Comparison of ENCODE assay signal across 14 mouse cellular contexts in the genomic region with DNA sequence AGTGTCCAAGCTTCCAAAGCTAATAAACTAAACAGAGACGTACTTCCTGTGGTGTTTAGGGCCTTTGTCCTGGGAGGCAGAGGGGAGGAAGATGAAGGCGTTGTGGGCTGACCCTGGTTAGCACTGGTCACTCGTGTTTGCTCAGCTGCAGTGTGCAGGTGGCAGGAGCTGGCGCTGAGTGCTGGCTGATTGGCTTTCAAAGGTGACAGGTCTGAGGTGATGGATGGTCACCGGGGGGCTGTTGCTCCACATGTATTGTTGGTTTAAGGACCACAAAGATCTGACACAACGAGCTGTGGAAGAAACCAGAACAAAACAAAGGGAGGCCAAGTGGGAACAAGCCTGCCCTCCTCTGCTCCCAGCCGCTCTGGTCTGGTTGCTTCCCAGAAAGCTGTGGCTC.
DNase-seq lines count a peak whose midpoint lies in the region; ATAC-seq lines count a peak whose summit lies in the region.
"Had no signal": no experiment of that assay in that cellular context is flagged by ENCODE, and none has a peak within 500 bp of the region (broad histone marks: within the 10 kb centered on the region; RNA-seq: fewer than 3 reads in every experiment).

No protein-coding gene starts in this region.

- H3K36me3 ChIP-seq in hindbrain, embryonic 12.5 days, result no peaks in the 10 kb centered on the region
- no peaks in the 10 kb centered on the region for H3K36me3 ChIP-seq in hindbrain, embryonic 13.5 days
- H3K36me3 ChIP-seq in midbrain, embryonic 10.5 days, result no peaks in the 10 kb centered on the region
- no peaks in the 10 kb centered on the region for H3K36me3 ChIP-seq in midbrain, embryonic 14.5 days (ENCODE audit: control insufficient read depth, insufficient read depth, low read length)
- H3K36me3 ChIP-seq in forebrain, embryonic 13.5 days (ENCODE audit: poor library complexity, severe bottlenecking), result no peaks in the 10 kb centered on the region

- H3K9me3 ChIP-seq in hindbrain, embryonic 12.5 days (replicated peaks), result no peaks in the 10 kb centered on the region
- H3K9me3 ChIP-seq in hindbrain, embryonic 13.5 days, result no peaks in the 10 kb centered on the region
- H3K9me3 ChIP-seq in midbrain, embryonic 10.5 days (replicated peaks), result no peaks in the 10 kb centered on the region
- H3K9me3 ChIP-seq in midbrain, embryonic 14.5 days (ENCODE audit: control insufficient read depth, low read length), result no peaks in the 10 kb centered on the region
- no peaks in the 10 kb centered on the region for H3K9me3 ChIP-seq in forebrain, embryonic 13.5 days (replicated peaks)

- H3K4me1 ChIP-seq in hindbrain, embryonic 12.5 days, result peaks cover 9% of the 10 kb centered on the region
- H3K4me1 ChIP-seq in hindbrain, embryonic 13.5 days (replicated peaks), result peaks cover 6% of the 10 kb centered on the region; the same call in 1 of the 2 replicates
- H3K4me1 ChIP-seq in midbrain, embryonic 10.5 days, result peaks cover 14% of the 10 kb centered on the region
- no peaks in the 10 kb centered on the region for H3K4me1 ChIP-seq in midbrain, embryonic 14.5 days (ENCODE audit: control insufficient read depth, insufficient read depth, low read length)
- H3K4me1 ChIP-seq in forebrain, embryonic 13.5 days, result no peaks in the 10 kb centered on the region

- peak; percentile 37 for DNase-seq in midbrain, embryonic 10.5 days (ENCODE audit: low spot score)
- DNase-seq in midbrain, embryonic 14.5 days, result no peak
- peak; percentile 68 for DNase-seq in fat pad, adult 2 months (ENCODE audit: extremely low read depth, low read depth, low spot score)
- DNase-seq: adrenal gland, adult 8-10 months; cerebellum, postnatal 25 days; kidney, adult 8-10 months; right cerebral cortex, postnatal 4 days; thymus, postnatal 14 days had no signal

- H3K27ac ChIP-seq in hindbrain, embryonic 12.5 days, result no peak overlapping the region
- no peak overlapping the region for H3K27ac ChIP-seq in hindbrain, embryonic 13.5 days
- peak overlapping the region; percentile 70 for H3K27ac ChIP-seq in midbrain, embryonic 10.5 days (replicated peaks)
- H3K27ac ChIP-seq in midbrain, embryonic 14.5 days (replicated peaks; ENCODE audit: low read depth, low read length), result no peak overlapping the region
- no peak overlapping the region for H3K27ac ChIP-seq in forebrain, embryonic 13.5 days
- H3K27ac ChIP-seq: heart, adult 2 months had no signal

- no peak for ATAC-seq in hindbrain, embryonic 12.5 days (ENCODE audit: low FRiP score)
- no peak for ATAC-seq in hindbrain, embryonic 13.5 days (ENCODE audit: low FRiP score)
- ATAC-seq in midbrain, embryonic 14.5 days (ENCODE audit: low FRiP score, low TSS enrichment), result no peak
- no peak for ATAC-seq in megakaryocyte, adult 5-6 weeks (ENCODE audit: poor library complexity, severe bottlenecking)
- ATAC-seq in forebrain, embryonic 13.5 days, result no peak
- ATAC-seq: Patski had no signal

- H3K9ac ChIP-seq in hindbrain, embryonic 12.5 days, result 0 out of 2 replicates have a peak overlapping the region, but pooled peaks have one; percentile 4
- no peak overlapping the region for H3K9ac ChIP-seq in hindbrain, embryonic 13.5 days
- no peak overlapping the region for H3K9ac ChIP-seq in midbrain, embryonic 14.5 days (replicated peaks; ENCODE audit: low read length)
- no peak overlapping the region for H3K9ac ChIP-seq in forebrain, embryonic 13.5 days

- WGBS in hindbrain, embryonic 12.5 days, result 7% methylated on average over 7 of the region's 7 CpGs
- 10% methylated on average over 7 of the region's 7 CpGs for WGBS in hindbrain, embryonic 13.5 days
- WGBS in midbrain, embryonic 10.5 days, result 30% methylated on average over 7 of the region's 7 CpGs
- 28% methylated on average over 7 of the region's 7 CpGs for WGBS in midbrain, embryonic 14.5 days
- 33% methylated on average over 7 of the region's 7 CpGs for WGBS in forebrain, embryonic 13.5 days

- H3K27me3 ChIP-seq in hindbrain, embryonic 12.5 days, result peaks cover 3% of the 10 kb centered on the region; the same call in 1 of the 2 replicates
- H3K27me3 ChIP-seq in hindbrain, embryonic 13.5 days, result no peaks in the 10 kb centered on the region; the same call in none of the 2 replicates
- no peaks in the 10 kb centered on the region; the same call in 1 of the 2 replicates for H3K27me3 ChIP-seq in midbrain, embryonic 10.5 days (ENCODE audit: low read depth, poor library complexity, severe bottlenecking)
- no peaks in the 10 kb centered on the region for H3K27me3 ChIP-seq in midbrain, embryonic 14.5 days (ENCODE audit: control insufficient read depth, insufficient read depth, low read length)
- no peaks in the 10 kb centered on the region; the same call in 1 of the 2 replicates for H3K27me3 ChIP-seq in forebrain, embryonic 13.5 days

- no peak overlapping the region for H3K4me2 ChIP-seq in hindbrain, embryonic 12.5 days (replicated peaks)
- no peak overlapping the region for H3K4me2 ChIP-seq in hindbrain, embryonic 13.5 days
- H3K4me2 ChIP-seq in midbrain, embryonic 14.5 days (ENCODE audit: low read length), result no peak overlapping the region
- no peak overlapping the region for H3K4me2 ChIP-seq in forebrain, embryonic 13.5 days

- H3K4me3 ChIP-seq in hindbrain, embryonic 12.5 days, result no peak overlapping the region
- H3K4me3 ChIP-seq in hindbrain, embryonic 13.5 days, result no peak overlapping the region
- H3K4me3 ChIP-seq in midbrain, embryonic 10.5 days, result no peak overlapping the region
- H3K4me3 ChIP-seq in midbrain, embryonic 14.5 days (replicated peaks; ENCODE audit: low read depth, low read length), result no peak overlapping the region
- H3K4me3 ChIP-seq in forebrain, embryonic 13.5 days, result no peak overlapping the region
- H3K4me3 ChIP-seq: heart, adult 2 months had no signal
